Mouse (Mus musculus) ES-E14 (cell line): ENCODE measurements around the gene Nsd1.

Experiments used
- CHD2 ChIP-seq: IDR thresholded peaks from 2 replicates; pipeline ENCODE4 v1.6.1; 2014; ENCODE audit warnings: mild to moderate bottlenecking, low read depth, low read length, inconsistent platforms
- HCFC1 ChIP-seq: IDR thresholded peaks from 2 replicates; pipeline ENCODE4 v1.6.1; 2012; ENCODE audit warnings: low read length, inconsistent platforms, borderline replicate concordance; ENCODE audit not compliant: insufficient read depth
- MAFK ChIP-seq: IDR thresholded peaks from 2 replicates; pipeline ENCODE4 v1.6.1; 2014; ENCODE audit warnings: mild to moderate bottlenecking, low read depth, low read length, inconsistent platforms; ENCODE audit not compliant: insufficient read depth
- ZC3H11A ChIP-seq: IDR thresholded peaks from 2 replicates; pipeline ENCODE4 v1.6.1; 2012; ENCODE audit warnings: low read depth, mild to moderate bottlenecking, inconsistent platforms, low read length, borderline replicate concordance
- ZNF384 ChIP-seq: IDR thresholded peaks from 2 replicates; pipeline ENCODE4 v1.6.1; 2012; ENCODE audit warnings: low read depth, low read length, inconsistent platforms

GRCm38 (mm10) chr13:55204667-55205389, 4.8 kb upstream of the Nsd1 start:
- no peak for TF ChIP-seq MAFK
- TF ChIP-seq HCFC1 = no peak
- TF ChIP-seq CHD2 = no peak
- TF ChIP-seq ZC3H11A = no peak
- TF ChIP-seq ZNF384 = no peak
